Mouse (Mus musculus): ENCODE measurements around the gene Hsd3b7. TPM values are rescaled to one million over a fixed set of nuclear protein-coding genes. Genes with fewer than 3 reads are reported as not detected.

The Hsd3b7 gene
- polyA plus RNA-seq, 1 experiment from 2014 or later: 25.2 TPM

DNA sequence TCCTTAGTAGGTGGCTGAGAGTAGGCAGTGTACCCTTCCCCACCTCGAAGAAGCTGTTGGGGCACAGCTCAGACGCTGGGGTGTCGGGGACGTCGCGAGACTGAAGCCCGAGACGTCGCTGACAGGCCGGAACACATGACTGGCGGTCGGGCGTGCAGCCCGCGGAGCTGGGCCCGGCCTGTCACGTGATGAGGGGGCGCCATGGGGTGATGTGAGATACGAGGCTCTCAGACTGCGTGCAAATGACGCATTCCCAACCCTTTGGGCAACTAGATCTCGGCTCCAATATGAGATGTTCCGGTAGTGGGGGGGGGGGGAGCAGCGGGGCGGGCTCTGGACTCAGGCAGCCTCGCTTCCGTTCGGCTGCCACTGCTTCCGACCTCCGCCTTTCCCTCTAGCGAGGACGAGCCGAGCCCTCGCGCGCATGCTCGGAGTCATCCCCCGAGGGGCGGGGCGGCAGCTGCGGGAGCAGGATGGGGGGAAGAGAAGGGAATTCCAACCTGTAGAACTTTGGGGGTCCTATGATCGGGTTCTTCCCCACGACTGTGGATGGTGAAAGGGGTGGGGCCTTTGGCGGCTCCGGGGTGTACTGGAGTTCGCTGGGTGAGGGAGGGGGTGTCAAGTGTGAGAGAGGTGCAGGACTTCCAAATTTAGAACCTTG is 41.1 kb downstream of the Hsd3b7 start:
- no peaks in the 10 kb centered on the region for H3K9me3 ChIP-seq (replicated peaks)
- H3K36me3 ChIP-seq: peaks cover 29% of the 10 kb centered on the region
- under 1% methylated on average over 46 of the region's 46 CpGs for WGBS
- H3K4me1 ChIP-seq: peaks cover 14% of the 10 kb centered on the region
- peak overlapping the region; percentile 97 for H3K27ac ChIP-seq (replicated peaks)
- H3K4me2 ChIP-seq (replicated peaks): peak overlapping the region; percentile 90
- H3K27me3 ChIP-seq: no peaks in the 10 kb centered on the region
- peak overlapping the region; percentile 66 for H3K4me3 ChIP-seq (replicated peaks)
- ATAC-seq (ENCODE audit: insufficient number of reproducible peaks, low FRiP score, low TSS enrichment, low read depth): peak; percentile 94
- peak overlapping the region; percentile 50 for H3K9ac ChIP-seq

DNA sequence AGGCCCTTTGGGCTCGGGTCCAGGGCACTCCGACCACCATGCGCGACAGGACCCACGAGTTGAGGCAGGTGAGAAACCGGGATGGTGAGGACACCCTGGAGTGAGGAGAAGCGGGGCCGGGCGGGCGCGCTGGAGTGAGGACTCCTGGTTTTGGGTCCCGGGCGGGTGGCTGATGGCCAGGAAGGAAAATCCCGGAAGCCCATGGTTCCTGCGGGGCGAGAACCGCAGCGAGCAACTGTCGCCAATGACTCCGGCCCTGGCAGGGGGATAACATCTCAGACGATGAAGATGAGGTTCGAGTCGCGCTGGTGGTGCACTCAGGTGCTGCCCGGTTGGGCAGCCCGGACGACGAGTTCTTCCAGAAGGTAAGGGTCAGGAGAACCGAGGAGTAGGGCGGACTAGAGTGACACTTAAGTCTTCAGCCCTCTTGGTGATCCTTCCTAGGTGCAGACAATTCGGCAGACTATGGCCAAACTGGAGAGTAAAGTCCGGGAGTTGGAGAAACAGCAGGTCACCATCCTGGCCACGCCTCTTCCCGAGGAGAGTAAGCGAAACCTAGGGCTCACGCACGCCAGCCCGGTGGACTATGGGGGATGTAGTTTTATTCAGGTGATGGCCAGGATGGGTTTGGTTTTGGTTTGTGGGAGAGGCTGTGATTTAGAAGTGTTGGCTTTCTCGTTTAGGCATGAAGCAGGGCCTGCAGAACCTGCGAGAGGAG is 41.8 kb downstream of the Hsd3b7 start:
- H3K27me3 ChIP-seq: no peaks in the 10 kb centered on the region
- peak overlapping the region; percentile 90 for H3K4me2 ChIP-seq (replicated peaks)
- peaks cover 36% of the 10 kb centered on the region for H3K36me3 ChIP-seq
- peak; percentile 52 for ATAC-seq (ENCODE audit: insufficient number of reproducible peaks, low FRiP score, low TSS enrichment, low read depth)
- no peaks in the 10 kb centered on the region for H3K9me3 ChIP-seq (replicated peaks)
- under 1% methylated on average over 40 of the region's 40 CpGs for WGBS
- H3K9ac ChIP-seq: peak overlapping the region; percentile 50
- H3K4me3 ChIP-seq (replicated peaks): peak overlapping the region; percentile 66
- peak overlapping the region; percentile 97 for H3K27ac ChIP-seq (replicated peaks)
- H3K4me1 ChIP-seq: peaks cover 14% of the 10 kb centered on the region

DNA sequence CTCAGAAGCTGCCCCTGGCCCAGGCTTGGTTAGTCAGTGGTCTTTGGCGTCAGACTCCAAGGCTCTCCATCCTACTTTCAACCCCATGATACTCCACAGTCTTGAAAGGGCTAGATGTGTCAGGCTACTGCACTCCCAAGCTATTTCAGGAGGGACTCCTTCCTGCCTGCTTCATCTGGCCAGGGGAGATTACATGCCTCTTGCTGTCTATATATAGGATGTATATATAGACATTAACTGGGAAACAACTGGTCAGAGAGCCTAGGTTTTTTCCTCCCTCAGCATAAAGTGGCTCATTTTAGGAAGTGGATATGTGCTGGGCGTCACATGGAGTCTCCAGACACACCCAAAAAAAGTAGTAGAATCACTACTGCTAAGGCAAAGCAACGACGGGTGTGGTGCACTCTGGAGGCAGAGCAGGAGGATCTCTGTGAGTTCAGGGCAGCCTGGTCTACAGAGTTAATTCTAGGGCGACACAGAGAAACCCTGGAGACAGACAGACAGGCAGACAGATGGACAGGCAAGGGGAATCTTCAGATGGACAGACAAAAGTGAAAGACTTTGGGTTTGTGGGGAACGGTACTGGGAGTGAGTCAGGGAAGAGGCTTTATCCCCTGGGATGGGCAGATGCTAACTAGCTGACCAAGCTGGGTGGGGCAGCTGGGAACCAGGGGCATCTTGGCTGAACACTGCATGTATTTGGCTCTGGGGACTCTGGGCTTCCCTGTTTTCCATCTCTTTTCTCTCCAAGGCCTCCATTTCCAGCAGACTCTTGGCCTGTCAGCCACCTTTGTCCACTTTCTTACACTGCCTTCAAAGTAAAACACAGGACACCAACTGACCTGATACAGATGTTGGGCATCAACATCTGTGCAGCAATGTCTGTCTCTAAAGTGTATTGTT is 49.8 kb downstream of the Hsd3b7 start:
- Histone ChIP-seq H3K4me3 (replicated peaks) (no peak overlapping the region), H3K27ac (replicated peaks) (peak overlapping the region; percentile 58), H3K4me2 (replicated peaks) (no peak overlapping the region), H3K36me3 (peaks cover 31% of the 10 kb centered on the region), H3K9me3 (replicated peaks) (no peaks in the 10 kb centered on the region), H3K27me3 (no peaks in the 10 kb centered on the region), H3K9ac (no peak overlapping the region), H3K4me1 (no peaks in the 10 kb centered on the region)
- WGBS: 68% methylated on average over 6 of the region's 6 CpGs
- ATAC-seq (ENCODE audit: insufficient number of reproducible peaks, low FRiP score, low TSS enrichment, low read depth): no peak

DNA sequence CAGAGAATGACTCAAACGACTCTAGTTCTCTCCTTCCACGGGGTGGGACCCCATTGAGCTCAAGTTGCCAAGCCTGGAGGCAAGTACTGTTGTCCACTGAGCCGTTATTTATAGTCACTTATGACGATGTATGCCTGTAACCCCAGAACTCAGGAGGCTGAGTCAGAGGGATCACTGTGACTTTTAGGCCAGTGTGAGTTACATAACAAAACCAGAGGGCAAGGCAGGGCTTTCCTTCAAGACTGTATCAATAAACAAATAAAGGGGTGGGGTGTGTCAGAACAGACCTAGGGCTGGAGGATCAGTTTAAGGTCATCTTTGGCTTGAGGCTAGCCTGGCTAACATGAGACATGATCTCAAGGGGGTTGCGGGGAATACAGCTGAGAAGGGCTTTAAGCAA is 50.5 kb downstream of the Hsd3b7 start:
- WGBS: 60% methylated on average over 5 of the region's 5 CpGs
- ATAC-seq (ENCODE audit: insufficient number of reproducible peaks, low FRiP score, low TSS enrichment, low read depth): no peak

More for the DNA sequence above, 50.5 kb downstream of the Hsd3b7 start:
- H3K4me2 ChIP-seq (replicated peaks): no peak overlapping the region
- no peak overlapping the region for H3K4me3 ChIP-seq (replicated peaks)
- H3K36me3 ChIP-seq: peaks cover 25% of the 10 kb centered on the region
- H3K27me3 ChIP-seq: no peaks in the 10 kb centered on the region
- no peak overlapping the region for H3K9ac ChIP-seq
- H3K27ac ChIP-seq (replicated peaks): 0 out of 2 replicates have a peak overlapping the region, but pooled peaks have one; percentile 58
- no peaks in the 10 kb centered on the region for H3K4me1 ChIP-seq
- no peaks in the 10 kb centered on the region for H3K9me3 ChIP-seq (replicated peaks)

Other genes starting within 250 kb of the Hsd3b7 start
- gene Tmem265, start 239.2 kb upstream of the Hsd3b7 start, polyA plus RNA-seq (2015; fragmentation: Nextera tagmentation; extraction: Ambion mirVana): 6.5 and 12.8 TPM in 2 replicates
- gene Phkg2, start 227.3 kb upstream of the Hsd3b7 start, polyA plus RNA-seq (2015; fragmentation: Nextera tagmentation; extraction: Ambion mirVana): 40.0 TPM in 2 replicates
- 19.2 and 29.0 TPM in 2 replicates for gene Ccdc189, start 212.0 kb upstream of the Hsd3b7 start, polyA plus RNA-seq (2015; fragmentation: Nextera tagmentation; extraction: Ambion mirVana)
- 47.5 and 51.5 TPM in 2 replicates for gene Rnf40, start 211.8 kb upstream of the Hsd3b7 start, polyA plus RNA-seq (2015; fragmentation: Nextera tagmentation; extraction: Ambion mirVana)
- 11.4 and 11.9 TPM in 2 replicates for gene Zfp629, start 184.8 kb upstream of the Hsd3b7 start, polyA plus RNA-seq (2015; fragmentation: Nextera tagmentation; extraction: Ambion mirVana)
- 93.4 and 99.8 TPM in 2 replicates for gene Bcl7c, start 91.7 kb upstream of the Hsd3b7 start, polyA plus RNA-seq (2015; fragmentation: Nextera tagmentation; extraction: Ambion mirVana)
- gene Ctf1, start 87.9 kb upstream of the Hsd3b7 start, polyA plus RNA-seq (2015; fragmentation: Nextera tagmentation; extraction: Ambion mirVana): 25.9 and 29.8 TPM in 2 replicates
- 1.1 and 1.3 TPM in 2 replicates for gene Ctf2, start 68.4 kb upstream of the Hsd3b7 start, polyA plus RNA-seq (2015; fragmentation: Nextera tagmentation; extraction: Ambion mirVana)
- gene Fbxl19, start 56.1 kb upstream of the Hsd3b7 start, polyA plus RNA-seq (2015; fragmentation: Nextera tagmentation; extraction: Ambion mirVana): 5.2 and 5.7 TPM in 2 replicates
- gene Orai3, start 30.8 kb upstream of the Hsd3b7 start, polyA plus RNA-seq (2015; fragmentation: Nextera tagmentation; extraction: Ambion mirVana): 27.6 and 28.1 TPM in 2 replicates
- gene Setd1a, start 23.9 kb upstream of the Hsd3b7 start, polyA plus RNA-seq (2015; fragmentation: Nextera tagmentation; extraction: Ambion mirVana): 26.3 and 27.0 TPM in 2 replicates
- not detected in 2 replicates for gene Gm49388, start 15.0 kb upstream of the Hsd3b7 start, polyA plus RNA-seq (2015; fragmentation: Nextera tagmentation; extraction: Ambion mirVana)
- 58.9 and 69.6 TPM in 2 replicates for gene Stx4a, start 23.7 kb downstream of the Hsd3b7 start, polyA plus RNA-seq (2015; fragmentation: Nextera tagmentation; extraction: Ambion mirVana)
- gene Stx1b, start 23.9 kb downstream of the Hsd3b7 start, polyA plus RNA-seq (2015; fragmentation: Nextera tagmentation; extraction: Ambion mirVana): 4.3 and 6.9 TPM in 2 replicates
- gene Zfp646, start 75.6 kb downstream of the Hsd3b7 start, polyA plus RNA-seq (2015; fragmentation: Nextera tagmentation; extraction: Ambion mirVana): 9.7 and 10.9 TPM in 2 replicates
- 17.7 and 18.1 TPM in 2 replicates for gene Zfp668, start 76.2 kb downstream of the Hsd3b7 start, polyA plus RNA-seq (2015; fragmentation: Nextera tagmentation; extraction: Ambion mirVana)
- 2.4 and 4.6 TPM in 2 replicates for gene Prss53, start 90.4 kb downstream of the Hsd3b7 start, polyA plus RNA-seq (2015; fragmentation: Nextera tagmentation; extraction: Ambion mirVana)
- not detected in 2 replicates for gene Gm21974, start 94.8 kb downstream of the Hsd3b7 start, polyA plus RNA-seq (2015; fragmentation: Nextera tagmentation; extraction: Ambion mirVana)
- gene Vkorc1, start 95.0 kb downstream of the Hsd3b7 start, polyA plus RNA-seq (2015; fragmentation: Nextera tagmentation; extraction: Ambion mirVana): 234 and 262 TPM in 2 replicates
- gene Bckdk, start 103.5 kb downstream of the Hsd3b7 start, polyA plus RNA-seq (2015; fragmentation: Nextera tagmentation; extraction: Ambion mirVana): 108 and 112 TPM in 2 replicates
- 39.8 and 40.2 TPM in 2 replicates for gene Kat8, start 111.9 kb downstream of the Hsd3b7 start, polyA plus RNA-seq (2015; fragmentation: Nextera tagmentation; extraction: Ambion mirVana)
- gene Prss8, start 129.5 kb downstream of the Hsd3b7 start, polyA plus RNA-seq (2015; fragmentation: Nextera tagmentation; extraction: Ambion mirVana): 15.8 and 17.2 TPM in 2 replicates
- gene Prss36, start 146.1 kb downstream of the Hsd3b7 start, polyA plus RNA-seq (2015; fragmentation: Nextera tagmentation; extraction: Ambion mirVana): 12.1 and 12.2 TPM in 2 replicates
- 394 and 418 TPM in 2 replicates for gene Fus, start 166.9 kb downstream of the Hsd3b7 start, polyA plus RNA-seq (2015; fragmentation: Nextera tagmentation; extraction: Ambion mirVana)
- 102 and 112 TPM in 2 replicates for gene Pycard, start 193.3 kb downstream of the Hsd3b7 start, polyA plus RNA-seq (2015; fragmentation: Nextera tagmentation; extraction: Ambion mirVana)
- 3.6 and 5.2 TPM in 2 replicates for gene Trim72, start 203.3 kb downstream of the Hsd3b7 start, polyA plus RNA-seq (2015; fragmentation: Nextera tagmentation; extraction: Ambion mirVana)

All from embryonic facial prominence, embryonic 15.5 days (tissue).